8 mouse cellular contexts compared by ENCODE assay signal in genomic region chr1:33944977-33945750, GRCm38 (mm10). TPM values are rescaled to one million over a fixed set of nuclear protein-coding genes. Genes with fewer than 3 reads are reported as not detected.
DNase-seq lines count a peak whose midpoint lies in the region; ATAC-seq and TF ChIP-seq lines count a peak whose summit lies in the region.

No protein-coding gene starts in this region.

- H3K4me1 ChIP-seq in ES-E14 (ENCODE audit: control insufficient read depth in 2 of 2, insufficient read depth in 2 of 2, low read length in 2 of 2, poor library complexity in 1 of 2), result peaks cover 18 to 30% of the 10 kb centered on the region in 2 experiments
- H3K4me1 ChIP-seq in kidney, adult 2 months (ENCODE audit: control insufficient read depth, insufficient read depth, low read length), result no peaks in the 10 kb centered on the region
- no peaks in the 10 kb centered on the region for H3K4me1 ChIP-seq in lung, adult 2 months (ENCODE audit: control insufficient read depth, insufficient read depth, low read length)

- peak overlapping the region; percentile 66; the same call in 1 of the 2 replicates for H3K27ac ChIP-seq in ES-E14 (ENCODE audit: insufficient read depth, low read depth, low read length, poor library complexity, severe bottlenecking)
- no peak overlapping the region for H3K27ac ChIP-seq in kidney, adult 2 months (ENCODE audit: insufficient read depth, low read depth, low read length)

- ATAC-seq in cerebellum, adult (ENCODE audit: insufficient number of reproducible peaks, low FRiP score, low TSS enrichment), result no peak
- ATAC-seq in frontal cortex, adult (ENCODE audit: low TSS enrichment), result no peak

- WGBS in kidney, adult 2 months, result 68% methylated on average over 17 of the region's 17 CpGs
- WGBS in lung, adult 2 months, result 51% methylated on average over 17 of the region's 17 CpGs

- in situ Hi-C loops in ES-E14 (cut with MboI; ENCODE audit: low sequenced_read_pairs in 2 of 2, unreplicated experiment in 2 of 2), result no loop called here

- H3K9me3 ChIP-seq in ES-E14 (ENCODE audit: control insufficient read depth, insufficient read depth, low read depth, low read length), result no peaks in the 10 kb centered on the region

- H3K4me3 ChIP-seq in ES-E14 (ENCODE audit: insufficient read depth in 1 of 2, low read depth in 1 of 2, low read length in 2 of 2, poor library complexity in 1 of 2, severe bottlenecking in 1 of 2), result peak overlapping the region; percentile 27 to 58; a peak in 3 of 4 replicates
- H3K4me3 ChIP-seq in kidney, adult 2 months (ENCODE audit: insufficient read depth, low read depth, low read length), result no peak overlapping the region
- H3K4me3 ChIP-seq in lung, adult 2 months (replicated peaks; ENCODE audit: extremely low read depth, low read depth, low read length), result no peak overlapping the region

- no peak for TF ChIP-seq POLR2A in kidney, adult 2 months (IDR thresholded peaks at IDR 0.05; ENCODE audit: low read depth, low read length)
- TF ChIP-seq POLR2A in lung, adult 2 months (IDR thresholded peaks at IDR 0.05; ENCODE audit: borderline replicate concordance, extremely low read depth, low read depth, low read length), result no peak

- no peaks in the 10 kb centered on the region for H3K36me3 ChIP-seq in ES-E14 (ENCODE audit: control insufficient read depth, insufficient read depth, low read length, poor library complexity, severe bottlenecking)
- H3K36me3 ChIP-seq in kidney, adult 2 months (ENCODE audit: control insufficient read depth, insufficient read depth, low read length), result no peaks in the 10 kb centered on the region

- DNase-seq in cerebellum, adult 9-11 months, result peak; percentile 70
- DNase-seq in ES-E14 (ENCODE audit: low read depth, low spot score), result peak; percentile 83
- peak; percentile 96 for DNase-seq in heart, adult 11 months
- peak; percentile 27 for DNase-seq in kidney, adult 2 months
- DNase-seq in lung, adult 2 months, result peak; percentile 36
- DNase-seq in yolk sac, embryonic 10.5 days (ENCODE audit: low spot score), result peak; percentile 36

- no peak overlapping the region; the same call in 1 of the 2 replicates for H3K9ac ChIP-seq in ES-E14 (ENCODE audit: insufficient read depth, low read depth, low read length, poor library complexity, severe bottlenecking)

- TF ChIP-seq CTCF in kidney, adult 2 months (conservative IDR thresholded peaks at IDR 0.05; ENCODE audit: insufficient read depth, insufficient read length, low read depth, low read length), result no peak
- TF ChIP-seq CTCF in lung, adult 2 months (IDR thresholded peaks at IDR 0.05; ENCODE audit: insufficient read depth, low read length), result no peak

- H3K27me3 ChIP-seq in kidney, adult 2 months (replicated peaks; ENCODE audit: control insufficient read depth, insufficient read depth, low read length), result no peaks in the 10 kb centered on the region

TF ChIP-seq in ES-E14, 5 proteins besides CTCF, POLR2A, EP300 and RAD21:
- TF ChIP-seq ZC3H11A (IDR thresholded peaks at IDR 0.05; ENCODE audit: borderline replicate concordance, low read depth, low read length) (no peak), MAFK (IDR thresholded peaks at IDR 0.05; ENCODE audit: insufficient read depth, low read depth, low read length) (0 out of 2 replicates have a peak, but pooled peaks have one; percentile 16)

RNA-seq across cellular contexts. Expression of gene Dst, which starts 37.1 kb away (rescaled TPM):
- 186 and 247 TPM in 2 replicates for total RNA-seq in ES-E14 (2012; rRNA removed)
- polyA plus RNA-seq in kidney, adult 2 months (2012; rRNA removed), result 55.8 and 56.0 TPM in 2 replicates
- polyA plus RNA-seq in lung, adult 2 months (2012; rRNA removed), result 42.8 and 55.4 TPM in 2 replicates

RNA-seq across cellular contexts. Expression of gene Bend6, which starts 37.5 kb away (rescaled TPM):
- total RNA-seq in ES-E14 (2012; rRNA removed), result 0.48 and 0.89 TPM in 2 replicates
- polyA plus RNA-seq in kidney, adult 2 months (2012; rRNA removed), result 0.16 TPM in 2 replicates
- polyA plus RNA-seq in lung, adult 2 months (2012; rRNA removed), result 0.45 and 0.59 TPM in 2 replicates

Comparison
In these comparisons a context has a peak if more than half of its experiments do, and no peak if none do; other contexts are left out.
1. DNase-seq: peak in every context shown above with its lines; median percentile 96 in heart, adult 11 months; 83 in ES-E14; 70 in cerebellum, adult 9-11 months; 36 in lung, adult 2 months; 36 in yolk sac, embryonic 10.5 days; 27 in kidney, adult 2 months.
2. H3K4me3 ChIP-seq: peak in ES-E14 (2 of 2); none in kidney, adult 2 months (single experiment) and lung, adult 2 months (single experiment).